Comparison of ENCODE assay signal across 12 mouse cellular contexts in genomic region chr9:57550126-57550862, GRCm38 (mm10). TPM values are rescaled to one million over a fixed set of nuclear protein-coding genes. Genes with fewer than 3 reads are reported as not detected.
A peak's percentile ranks its signal among the peaks of the same experiment; 100 is the strongest.
DNase-seq lines count a peak whose midpoint lies in the region; ATAC-seq lines count a peak whose summit lies in the region.
"Had no signal": no experiment of that assay in that cellular context is flagged by ENCODE, and none has a peak within 500 bp of the region (broad histone marks: within the 10 kb centered on the region; RNA-seq: fewer than 3 reads in every experiment).

No protein-coding gene starts in this region.

- no peak overlapping the region for H3K9ac ChIP-seq in embryonic facial prominence, embryonic 14.5 days (ENCODE audit: low read depth, low read length)
- H3K9ac ChIP-seq: liver, postnatal 0 days had no signal

- no peaks in the 10 kb centered on the region for H3K9me3 ChIP-seq in embryonic facial prominence, embryonic 14.5 days (ENCODE audit: control insufficient read depth, low read length)
- no peaks in the 10 kb centered on the region for H3K9me3 ChIP-seq in embryonic facial prominence, embryonic 10.5 days
- H3K9me3 ChIP-seq: embryonic facial prominence, embryonic 13.5 days had no signal

- H3K36me3 ChIP-seq in embryonic facial prominence, embryonic 14.5 days (ENCODE audit: control insufficient read depth, insufficient read depth, low read length), result peaks cover 52% of the 10 kb centered on the region
- H3K36me3 ChIP-seq in embryonic facial prominence, embryonic 10.5 days (replicated peaks), result peaks cover 55% of the 10 kb centered on the region

- DNase-seq in embryonic facial prominence, embryonic 14.5 days (ENCODE audit: low spot score), result peak; percentile 28
- no peak for DNase-seq in embryonic facial prominence, embryonic 10.5 days (ENCODE audit: low spot score)
- DNase-seq in ovary, adult 18-20 months (ENCODE audit: low spot score), result peak; percentile 39
- no peak for DNase-seq in ovary, postnatal 10 days (ENCODE audit: low spot score)
- DNase-seq in kidney, postnatal 36 days, result peak; percentile 73 to 80
- peak; percentile 73 for DNase-seq in yolk sac, embryonic 10.5 days (ENCODE audit: low spot score)
- no peak for DNase-seq in adipocyte (ENCODE audit: low spot score)
- DNase-seq: layer of hippocampus, postnatal 36 days; liver, postnatal 0 days; thymus, adult 18-20 months had no signal

- H3K27me3 ChIP-seq in embryonic facial prominence, embryonic 14.5 days (replicated peaks; ENCODE audit: control insufficient read depth, insufficient read depth, low read length), result no peaks in the 10 kb centered on the region
- H3K27me3 ChIP-seq in embryonic facial prominence, embryonic 10.5 days (replicated peaks; ENCODE audit: low read depth, poor library complexity, severe bottlenecking), result no peaks in the 10 kb centered on the region
- H3K27me3 ChIP-seq: embryonic facial prominence, embryonic 13.5 days had no signal

- H3K27ac ChIP-seq in embryonic facial prominence, embryonic 14.5 days (replicated peaks; ENCODE audit: low read depth, low read length), result no peak overlapping the region
- no peak overlapping the region for H3K27ac ChIP-seq in embryonic facial prominence, embryonic 10.5 days (replicated peaks)
- H3K27ac ChIP-seq: embryonic facial prominence, embryonic 13.5 days had no signal

- no peak overlapping the region for H3K4me3 ChIP-seq in embryonic facial prominence, embryonic 14.5 days (ENCODE audit: low read depth, low read length)
- H3K4me3 ChIP-seq in embryonic facial prominence, embryonic 10.5 days, result no peak overlapping the region
- H3K4me3 ChIP-seq: embryonic facial prominence, embryonic 13.5 days had no signal

- peaks cover 6% of the 10 kb centered on the region; the same call in 1 of the 2 replicates for H3K4me1 ChIP-seq in embryonic facial prominence, embryonic 14.5 days (ENCODE audit: control insufficient read depth, insufficient read depth, low read length)
- peaks cover 16% of the 10 kb centered on the region for H3K4me1 ChIP-seq in embryonic facial prominence, embryonic 10.5 days

- WGBS in embryonic facial prominence, embryonic 14.5 days, result 83% methylated on average over 11 of the region's 11 CpGs
- WGBS in embryonic facial prominence, embryonic 10.5 days, result 88% methylated on average over 11 of the region's 11 CpGs

- no peak overlapping the region for H3K4me2 ChIP-seq in embryonic facial prominence, embryonic 14.5 days (ENCODE audit: low read depth, low read length)
- H3K4me2 ChIP-seq: embryonic facial prominence, embryonic 13.5 days had no signal

- ATAC-seq in embryonic facial prominence, embryonic 14.5 days (ENCODE audit: low read depth), result no peak
- no peak for ATAC-seq in CD4-positive, CD25-positive, alpha-beta regulatory T cell, adult 4 months
- ATAC-seq: liver, postnatal 0 days had no signal

RNA-seq across cellular contexts. Expression of gene Mpi, which starts 2.3 kb away (rescaled TPM):
- polyA plus RNA-seq in embryonic facial prominence, embryonic 14.5 days (2014; fragmentation: Nextera tagmentation; extraction: Ambion mirVana), result 40.4 and 44.5 TPM in 2 replicates
- polyA plus RNA-seq in embryonic facial prominence, embryonic 10.5 days (2016; fragmentation: Nextera tagmentation; extraction: Ambion mirVana), result 58.7 and 61.7 TPM in 2 replicates
- 10 to 100 TPM; 15.7 to 17.9 TPM for polyA plus RNA-seq in CD4-positive, CD25-positive, alpha-beta regulatory T cell, adult 4 months (2017; shearing (Covaris generic))

RNA-seq across cellular contexts. Expression of gene Scamp2, which starts 10.4 kb away (rescaled TPM):
- polyA plus RNA-seq in embryonic facial prominence, embryonic 14.5 days (2014; fragmentation: Nextera tagmentation; extraction: Ambion mirVana), result 79.4 and 81.4 TPM in 2 replicates
- polyA plus RNA-seq in embryonic facial prominence, embryonic 10.5 days (2016; fragmentation: Nextera tagmentation; extraction: Ambion mirVana), result 44.1 and 45.3 TPM in 2 replicates
- 100 to 1,000 TPM in 1 of 2 experiments, 10 to 100 TPM in 1; 92.6 to 119 TPM for polyA plus RNA-seq in CD4-positive, CD25-positive, alpha-beta regulatory T cell, adult 4 months (2017; shearing (Covaris generic))

RNA-seq across cellular contexts. Expression of gene Fam219b, which starts 13.0 kb away (rescaled TPM):
- polyA plus RNA-seq in embryonic facial prominence, embryonic 14.5 days (2014; fragmentation: Nextera tagmentation; extraction: Ambion mirVana), result 21.1 and 24.2 TPM in 2 replicates
- polyA plus RNA-seq in embryonic facial prominence, embryonic 10.5 days (2016; fragmentation: Nextera tagmentation; extraction: Ambion mirVana), result 17.1 and 17.7 TPM in 2 replicates
- polyA plus RNA-seq in CD4-positive, CD25-positive, alpha-beta regulatory T cell, adult 4 months (2017; shearing (Covaris generic)), result 10 to 100 TPM; 22.2 to 29.8 TPM

RNA-seq across cellular contexts. Expression of gene Cox5a, which starts 29.2 kb away (rescaled TPM):
- 479 and 555 TPM in 2 replicates for polyA plus RNA-seq in embryonic facial prominence, embryonic 14.5 days (2014; fragmentation: Nextera tagmentation; extraction: Ambion mirVana)
- 664 and 702 TPM in 2 replicates for polyA plus RNA-seq in embryonic facial prominence, embryonic 10.5 days (2016; fragmentation: Nextera tagmentation; extraction: Ambion mirVana)
- polyA plus RNA-seq in CD4-positive, CD25-positive, alpha-beta regulatory T cell, adult 4 months (2017; shearing (Covaris generic)), result 100 to 1,000 TPM; 197 to 242 TPM

RNA-seq across cellular contexts. Expression of gene Ulk3, which starts 39.0 kb away (rescaled TPM):
- 9.4 and 11.4 TPM in 2 replicates for polyA plus RNA-seq in embryonic facial prominence, embryonic 14.5 days (2014; fragmentation: Nextera tagmentation; extraction: Ambion mirVana)
- 13.3 and 16.4 TPM in 2 replicates for polyA plus RNA-seq in embryonic facial prominence, embryonic 10.5 days (2016; fragmentation: Nextera tagmentation; extraction: Ambion mirVana)
- polyA plus RNA-seq in CD4-positive, CD25-positive, alpha-beta regulatory T cell, adult 4 months (2017; shearing (Covaris generic)), result 10 to 100 TPM; 27.0 to 48.2 TPM

Comparison
In these comparisons a context has a peak if more than half of its experiments do, and no peak if none do; other contexts are left out.
1. DNase-seq: peak in embryonic facial prominence, embryonic 14.5 days (single experiment), ovary, adult 18-20 months (single experiment), kidney, postnatal 36 days (2 of 2) and yolk sac, embryonic 10.5 days (single experiment); none in embryonic facial prominence, embryonic 10.5 days (single experiment), ovary, postnatal 10 days (single experiment) and adipocyte (single experiment).